Mouse (Mus musculus) megakaryocyte progenitor cell, adult 5-6 weeks (primary cell): ENCODE results near the gene Fam98a. TPM values are rescaled to one million over a fixed set of nuclear protein-coding genes. Genes with fewer than 3 reads are reported as not detected.

Source experiments
- ATAC-seq: replicated peaks from 2 replicates; pipeline ENCODE4 v1.8.0; 2016; ENCODE audit warnings: mild to moderate bottlenecking, moderate TSS enrichment, inconsistent platforms; ENCODE audit not compliant: poor library complexity
- total RNA-seq, 2 experiments: library from RNA; stranded (forward) in 1 of 2; stranded (reverse) in 1 of 2; fragments of 157-497, 149-512 nt in 1 of 2; fragments of 200-1000 nt in 1 of 2; gene quantifications; 2 replicates each; pipeline versions ENCODE4 v1.2.3 to v1.2.4; 2015 to 2017

The Fam98a gene
- total RNA-seq (2015) (28.5 and 30.0 TPM in 2 replicates), total RNA-seq (2017) (24.7 and 31.9 TPM in 2 replicates)

DNA sequence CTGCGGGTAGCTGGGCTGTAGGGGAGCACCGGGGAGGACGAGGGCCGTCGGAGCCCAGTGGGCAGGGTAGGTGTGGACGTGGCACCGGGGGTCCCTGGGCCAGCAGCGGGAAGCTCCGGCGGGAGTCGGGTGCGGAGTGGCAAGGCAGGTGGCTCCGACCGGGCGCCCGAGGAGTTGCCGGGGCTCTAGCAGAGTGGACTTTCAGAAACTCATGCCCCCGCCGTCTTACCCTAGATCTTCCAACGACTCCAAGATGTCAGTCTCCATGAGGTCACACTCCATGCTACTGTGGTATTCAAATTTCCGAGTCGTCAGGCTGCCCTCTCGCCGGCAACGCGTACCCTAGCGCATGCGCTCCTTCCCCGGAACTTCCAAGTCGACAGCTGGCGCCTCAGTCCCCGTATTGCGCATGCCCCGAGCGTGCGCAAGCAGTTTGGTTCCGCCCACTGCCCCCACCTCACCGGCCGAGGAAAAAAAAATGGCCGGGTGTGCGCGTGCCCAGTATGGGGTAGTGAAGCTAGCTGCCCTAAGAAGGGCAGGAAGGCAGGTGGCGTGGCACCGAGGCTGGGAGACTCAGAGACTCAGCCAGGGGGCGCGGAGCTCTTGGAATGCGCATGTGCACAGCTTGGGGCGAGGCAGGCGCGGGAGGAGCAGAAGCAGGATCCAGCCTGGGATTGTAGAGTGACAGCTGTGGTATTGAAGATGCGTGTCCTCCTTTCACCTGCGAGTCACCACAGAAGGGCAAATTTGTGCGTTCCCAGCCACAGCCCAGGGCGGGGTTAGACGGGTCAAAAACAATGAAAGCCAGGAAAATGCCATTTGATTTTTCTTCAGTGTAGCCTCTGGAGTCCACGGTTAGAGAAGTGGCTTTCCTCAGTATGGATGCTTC lies at the start of gene Fam98a:
Gene Fam98a (minus strand): TSS at position 435 of the 889 bp plus-strand sequence.
- peak; percentile 92 for ATAC-seq

DNA sequence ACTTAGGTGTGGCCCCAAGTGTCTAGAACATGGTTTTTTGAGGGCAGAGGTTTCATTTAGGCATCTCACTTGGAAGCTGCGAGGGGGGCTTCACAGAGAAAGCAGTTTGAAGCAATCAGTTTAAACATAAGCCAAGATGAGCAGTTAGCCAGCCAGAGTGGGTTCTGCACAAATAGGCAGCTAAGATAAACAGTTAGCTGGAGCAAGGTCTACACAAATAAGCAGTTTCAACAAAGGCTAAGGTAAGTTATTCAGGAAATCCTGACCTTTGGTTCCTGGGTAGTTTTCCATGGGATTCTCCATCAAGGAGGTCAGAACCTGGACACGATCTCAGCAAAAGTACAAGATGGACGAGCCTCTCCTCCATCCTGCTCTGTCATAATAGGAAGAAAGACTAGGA lies 46.9 kb upstream of the Fam98a start:
- ATAC-seq = no peak

DNA sequence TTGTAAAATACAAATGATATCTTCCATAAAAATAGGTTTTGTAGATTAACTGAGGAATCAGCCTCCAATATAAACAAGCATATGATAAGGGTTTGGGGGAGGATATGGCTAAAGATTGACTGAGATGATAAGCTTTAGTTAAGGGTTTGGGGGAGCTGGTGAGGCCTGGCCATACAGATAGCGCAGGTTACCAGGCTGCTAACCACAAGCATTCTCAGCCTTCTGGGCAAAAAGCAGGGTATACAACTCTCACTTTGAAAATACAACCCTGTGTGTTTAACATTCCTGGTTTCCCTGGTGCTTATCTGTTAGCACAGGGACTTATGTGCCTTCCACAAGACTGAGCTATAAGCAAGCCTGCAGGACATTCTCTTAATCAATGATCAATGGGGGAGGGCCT lies 31.0 kb upstream of the Fam98a start:
- no peak for ATAC-seq

DNA sequence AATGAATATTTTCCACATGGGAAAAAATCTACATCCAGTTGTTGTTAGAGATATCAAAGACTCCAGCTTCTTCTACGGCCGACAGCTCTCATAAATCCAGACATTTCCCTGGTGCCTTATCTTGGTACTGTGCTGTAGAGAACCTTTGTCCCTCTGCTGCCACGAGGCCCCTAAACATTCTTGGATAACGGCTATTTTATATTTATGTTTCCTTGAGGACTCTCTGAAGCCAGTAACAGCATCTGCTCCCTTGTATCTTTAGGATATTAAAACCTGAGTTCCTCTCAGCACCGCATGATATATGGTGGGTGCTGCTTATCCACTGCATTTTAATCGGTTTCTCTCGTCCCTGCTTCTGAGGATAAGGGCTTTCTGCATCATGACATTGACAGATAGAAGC lies 23.9 kb upstream of the Fam98a start:
- ATAC-seq = no peak

DNA sequence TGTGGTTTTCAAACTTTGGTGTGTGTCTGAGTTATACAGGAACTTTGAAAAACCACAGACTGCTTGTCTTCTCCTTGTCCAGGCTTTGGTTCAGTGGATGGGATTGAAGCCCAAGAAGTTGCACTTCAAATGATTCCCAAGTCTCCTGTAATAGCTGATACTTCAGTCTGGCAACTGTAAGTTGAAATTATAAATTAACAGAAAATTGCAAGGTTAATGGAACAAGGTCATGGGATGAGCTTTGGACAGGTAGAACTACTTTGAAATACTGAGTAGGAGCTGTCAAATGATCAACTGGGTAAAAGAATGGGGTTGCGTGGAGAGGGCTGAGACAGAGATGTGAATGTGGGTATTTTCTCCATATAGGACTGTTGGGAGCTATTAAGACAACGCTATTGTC lies 6.3 kb upstream of the Fam98a start:
- no peak for ATAC-seq

DNA sequence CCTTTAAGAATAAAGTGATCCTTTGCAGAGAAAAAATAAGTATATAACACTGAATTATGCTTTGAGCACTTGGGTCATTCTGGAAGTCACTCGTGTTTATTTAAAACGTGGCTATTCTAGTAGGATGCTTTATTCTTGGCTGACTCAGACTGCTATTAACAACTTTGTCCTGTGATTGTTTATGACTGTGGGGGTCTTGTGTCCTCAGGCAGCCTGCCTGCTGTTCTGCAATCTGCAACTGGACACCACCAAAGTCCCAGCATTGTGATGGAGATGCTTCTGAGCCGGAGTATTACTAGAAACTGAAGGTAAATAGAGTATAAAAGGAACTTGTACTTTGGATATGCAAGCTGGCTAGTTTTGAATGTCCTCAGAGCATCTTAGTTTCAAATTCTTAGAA lies 5.3 kb upstream of the Fam98a start:
- no peak for ATAC-seq

DNA sequence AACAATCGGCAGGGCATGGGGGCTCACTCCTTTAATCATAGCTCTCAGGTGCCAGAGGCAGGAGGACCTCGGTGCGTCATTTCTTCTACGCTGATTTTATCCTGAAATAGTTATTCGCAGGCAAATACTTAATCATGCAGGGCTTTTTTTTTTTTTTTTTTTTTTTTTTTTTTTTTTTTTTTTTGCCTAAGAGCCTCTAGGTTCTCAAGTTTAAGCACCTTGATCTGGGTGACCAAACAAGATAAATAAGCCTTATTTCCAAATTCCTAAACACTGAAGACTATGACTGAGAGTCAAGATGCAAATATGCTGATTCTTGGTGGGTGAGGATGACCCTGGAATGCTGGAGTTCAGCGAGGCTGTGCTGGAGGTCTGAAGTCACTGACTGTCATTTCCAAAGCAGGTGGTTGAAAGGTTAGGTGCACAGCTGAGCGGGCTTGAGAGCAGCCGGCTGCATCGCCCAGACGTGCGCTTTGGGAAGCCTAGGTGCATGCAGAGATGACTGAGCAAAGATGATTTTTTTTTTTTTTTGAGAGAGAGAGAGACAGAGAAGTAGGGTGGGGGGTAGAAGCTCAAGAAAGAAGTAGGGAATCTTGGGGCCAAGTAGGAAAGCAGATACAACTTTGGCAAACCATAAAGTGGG lies 854 bp downstream of the Fam98a start:
- peak; percentile 8; the same call in 1 of the 2 replicates for ATAC-seq

DNA sequence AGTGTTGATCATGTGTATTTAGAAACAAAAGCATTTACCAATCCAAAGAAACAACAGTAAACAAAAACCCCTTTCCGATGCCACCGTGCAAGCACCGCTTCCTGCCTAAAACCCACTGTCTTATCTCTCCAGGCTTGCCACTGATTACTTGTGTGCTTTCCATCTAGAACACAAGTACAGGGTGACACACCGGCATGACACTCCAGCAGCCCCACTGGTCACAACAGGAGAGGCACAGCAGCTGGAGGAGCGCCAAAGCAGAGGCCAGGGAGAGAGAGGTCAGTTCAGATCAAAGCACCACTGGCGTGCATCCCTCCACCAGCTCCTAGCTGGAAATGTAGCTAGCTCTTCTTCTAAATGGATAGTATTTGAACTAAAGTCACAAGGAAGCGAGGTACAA lies 7.5 kb downstream of the Fam98a start:
- ATAC-seq = peak; percentile 35; the same call in 1 of the 2 replicates

DNA sequence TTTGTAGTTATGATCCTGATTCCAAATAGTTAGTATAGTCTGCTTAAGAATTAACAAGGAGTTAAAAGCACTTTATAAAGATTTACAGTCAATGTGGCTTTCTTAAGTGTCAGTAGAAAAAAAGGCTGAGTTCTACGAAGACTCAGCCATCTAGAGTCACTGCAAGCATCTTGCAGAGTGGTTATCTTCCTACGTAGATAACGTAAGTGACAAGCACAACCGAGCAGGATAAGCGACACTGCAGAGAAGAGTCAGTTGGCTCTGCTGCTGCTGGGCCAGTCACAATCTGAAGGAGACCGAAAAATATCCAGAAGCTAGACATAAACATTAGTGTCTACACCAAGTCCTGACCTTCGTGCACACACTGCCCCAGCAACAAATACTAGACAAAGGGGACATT lies 8.3 kb downstream of the Fam98a start:
- ATAC-seq = peak; percentile 77

DNA sequence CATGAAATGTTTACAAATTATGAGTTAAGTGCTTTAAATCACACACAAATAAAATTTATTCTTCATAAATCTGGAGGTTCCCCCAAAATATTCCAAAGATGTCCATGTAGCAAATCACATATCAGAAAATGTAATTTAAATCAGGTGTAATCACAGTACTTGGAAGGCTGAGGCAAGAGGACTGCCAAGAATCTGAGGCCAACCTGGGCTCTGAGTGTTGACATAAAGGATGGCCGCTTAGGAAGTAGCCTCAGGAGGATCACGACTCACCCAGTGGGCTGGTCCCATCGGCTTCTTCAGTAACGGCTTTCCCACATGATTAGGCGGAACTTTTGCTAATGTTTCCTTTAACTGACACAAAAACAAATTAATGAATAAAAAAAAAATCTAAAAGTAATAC lies 11.9 kb downstream of the Fam98a start:
- ATAC-seq = no peak

DNA sequence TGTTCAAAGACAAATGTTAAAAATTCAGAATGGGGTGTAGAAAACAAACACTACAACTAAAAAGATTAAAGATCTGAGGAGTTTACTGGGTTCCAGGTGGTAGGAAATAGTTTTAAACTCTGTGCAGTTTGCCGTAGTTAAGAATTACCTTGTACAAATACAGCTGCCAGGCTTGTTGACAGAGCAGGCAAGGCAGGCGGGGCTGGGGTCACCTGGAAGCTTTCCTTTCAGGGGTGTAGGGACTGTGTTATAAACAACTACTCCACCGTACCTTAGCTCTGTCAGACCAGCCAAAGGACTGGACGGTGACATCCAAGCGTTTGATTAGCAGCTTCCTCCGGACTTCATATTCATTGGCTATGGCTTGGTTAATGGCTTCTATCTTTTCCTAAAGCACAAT lies 12.6 kb downstream of the Fam98a start:
- no peak for ATAC-seq

DNA sequence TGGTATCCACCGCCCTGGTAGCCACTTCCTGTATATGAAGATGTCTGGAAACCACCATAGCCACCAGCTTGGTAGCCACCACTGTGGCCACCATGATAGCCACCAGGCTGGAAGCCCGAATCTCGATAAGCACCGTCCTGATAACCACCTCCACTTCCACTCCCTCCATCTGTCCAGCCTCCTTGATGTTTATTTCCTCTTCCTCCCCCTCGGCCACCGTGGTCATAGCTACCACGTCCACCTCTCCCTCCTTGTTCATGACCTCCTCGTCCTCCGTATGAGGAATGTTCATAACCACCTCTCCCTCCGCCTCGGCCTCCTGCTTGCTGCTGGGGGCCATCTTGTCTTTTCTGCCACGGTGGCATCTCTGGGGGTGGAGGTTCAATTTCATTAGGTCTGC lies 13.3 kb downstream of the Fam98a start:
- ATAC-seq = no peak

DNA sequence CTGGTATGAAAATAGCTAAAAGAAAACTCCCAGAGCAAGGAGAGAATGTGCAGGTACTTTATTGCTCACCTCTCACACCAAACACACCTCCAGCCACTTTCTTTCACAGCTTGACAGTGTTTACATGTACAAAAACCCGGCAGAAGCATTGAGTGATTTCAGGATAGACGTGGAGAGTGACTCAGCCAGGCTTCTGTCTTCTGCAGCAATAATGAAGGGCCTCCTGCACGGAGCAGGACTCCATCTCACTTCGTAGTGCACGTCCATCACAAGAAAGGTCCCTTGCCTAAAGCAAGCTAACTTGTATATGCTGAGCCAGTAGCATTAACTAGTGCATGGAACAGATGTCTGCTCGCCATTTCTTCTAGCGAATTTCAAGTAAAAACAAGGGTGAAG lies 14.7 kb downstream of the Fam98a start:
- no peak for ATAC-seq

DNA sequence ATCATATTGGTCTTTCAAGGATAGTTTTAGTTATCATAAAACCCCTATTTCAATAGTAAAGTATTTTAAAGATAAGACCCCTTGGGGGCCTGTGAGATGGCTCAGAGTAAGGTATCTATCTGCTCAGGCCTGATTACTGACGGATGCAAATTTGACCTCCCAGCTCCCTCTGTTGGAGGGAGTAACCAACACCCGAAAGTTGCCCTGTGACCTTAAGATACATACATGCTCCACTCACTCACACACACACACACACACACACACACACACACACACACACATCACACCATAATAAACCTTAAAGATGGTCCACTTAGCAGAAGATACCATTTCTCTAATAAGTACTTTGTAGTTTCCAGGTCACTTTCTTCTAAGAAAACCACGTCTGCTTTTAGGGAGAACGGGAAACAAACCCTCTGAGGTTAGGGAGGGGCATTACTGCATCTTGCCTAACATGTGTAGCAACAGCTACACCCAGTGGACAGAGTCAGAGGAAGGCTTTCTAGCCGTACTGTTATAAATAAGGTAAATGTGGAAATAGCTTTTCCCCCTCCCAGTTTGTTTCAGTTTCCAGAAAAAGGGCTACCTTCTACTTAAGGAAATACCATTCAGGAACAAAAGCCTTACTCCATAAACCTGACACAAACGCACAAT lies 15.2 kb downstream of the Fam98a start:
- peak; percentile 97 for ATAC-seq

DNA sequence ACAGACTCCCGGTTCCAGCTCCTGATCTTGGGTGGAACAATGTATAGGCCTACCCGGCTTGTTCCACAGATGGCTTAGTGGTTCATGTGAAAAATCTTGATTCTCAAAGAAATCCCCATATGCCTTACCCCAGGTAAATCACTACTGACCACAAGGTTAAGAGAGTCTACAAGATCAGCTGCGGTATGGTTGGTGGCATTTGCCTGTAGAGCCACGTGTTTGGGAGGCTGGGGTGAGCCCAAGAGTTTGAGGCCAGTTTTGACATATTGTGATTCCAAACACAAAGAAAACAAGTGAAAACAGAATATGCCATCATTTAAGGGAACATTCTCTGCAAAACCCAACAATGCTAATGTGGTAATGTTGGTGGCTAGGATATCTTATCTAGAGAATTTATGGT lies 16.1 kb downstream of the Fam98a start:
- ATAC-seq = no peak

DNA sequence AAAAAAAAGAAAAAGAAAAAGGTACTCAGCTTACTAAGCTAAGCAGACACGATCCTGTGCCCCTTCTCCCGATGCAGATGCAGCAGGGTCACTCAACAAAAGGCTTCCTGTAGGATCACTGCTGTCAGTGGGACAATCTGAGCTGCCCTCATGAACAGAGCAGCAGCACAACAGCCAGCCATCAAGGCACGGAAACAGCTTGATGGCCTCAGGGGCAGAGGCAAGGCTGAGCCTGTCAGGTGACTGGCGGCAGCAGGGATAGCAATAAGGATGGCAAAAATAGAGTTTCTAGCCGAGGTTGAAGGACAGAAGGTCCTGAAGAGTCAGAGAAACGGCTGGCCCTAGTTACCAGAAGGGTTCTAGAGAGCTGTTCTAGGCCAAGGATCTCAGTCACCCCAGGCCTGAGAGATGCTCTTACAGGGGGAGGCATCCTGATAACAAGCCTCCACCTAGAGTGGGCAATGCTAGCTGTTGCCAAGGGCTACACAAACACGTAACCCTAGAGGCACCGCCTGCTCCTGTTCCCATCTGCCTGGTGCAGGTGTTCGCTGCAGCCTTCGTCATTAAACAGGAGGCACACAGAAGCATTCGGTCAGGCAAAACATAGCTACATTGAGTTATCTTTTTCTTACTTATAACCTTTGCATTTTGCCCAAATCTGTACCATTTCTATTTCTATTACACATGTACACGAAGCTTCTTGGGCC lies 17.3 kb downstream of the Fam98a start:
- no peak for ATAC-seq

DNA sequence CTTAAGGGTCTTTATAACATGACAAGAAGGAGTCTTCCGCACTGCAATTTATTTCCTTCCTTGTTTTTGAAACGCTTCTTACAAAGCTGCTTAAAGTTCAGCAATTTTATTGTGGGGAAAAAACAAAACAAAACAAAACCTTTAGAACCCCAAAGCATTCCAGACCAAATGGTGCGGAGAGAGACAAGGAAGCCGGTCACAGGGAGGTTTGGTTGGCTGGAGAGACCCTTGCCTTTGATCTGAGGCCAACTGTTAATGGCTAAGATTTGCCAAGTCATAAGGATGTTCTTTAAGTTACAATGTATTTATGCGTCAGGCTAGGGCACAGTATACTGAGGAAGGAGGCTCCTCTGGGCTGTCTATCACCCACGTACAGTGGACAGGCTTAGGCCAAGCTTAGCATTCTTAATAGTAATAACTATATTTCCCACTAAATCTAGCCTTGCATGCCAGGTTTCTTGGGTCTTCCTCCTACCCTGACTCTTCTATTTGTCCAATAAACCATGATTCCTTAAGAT lies 19.2 kb downstream of the Fam98a start:
- no peak for ATAC-seq

DNA sequence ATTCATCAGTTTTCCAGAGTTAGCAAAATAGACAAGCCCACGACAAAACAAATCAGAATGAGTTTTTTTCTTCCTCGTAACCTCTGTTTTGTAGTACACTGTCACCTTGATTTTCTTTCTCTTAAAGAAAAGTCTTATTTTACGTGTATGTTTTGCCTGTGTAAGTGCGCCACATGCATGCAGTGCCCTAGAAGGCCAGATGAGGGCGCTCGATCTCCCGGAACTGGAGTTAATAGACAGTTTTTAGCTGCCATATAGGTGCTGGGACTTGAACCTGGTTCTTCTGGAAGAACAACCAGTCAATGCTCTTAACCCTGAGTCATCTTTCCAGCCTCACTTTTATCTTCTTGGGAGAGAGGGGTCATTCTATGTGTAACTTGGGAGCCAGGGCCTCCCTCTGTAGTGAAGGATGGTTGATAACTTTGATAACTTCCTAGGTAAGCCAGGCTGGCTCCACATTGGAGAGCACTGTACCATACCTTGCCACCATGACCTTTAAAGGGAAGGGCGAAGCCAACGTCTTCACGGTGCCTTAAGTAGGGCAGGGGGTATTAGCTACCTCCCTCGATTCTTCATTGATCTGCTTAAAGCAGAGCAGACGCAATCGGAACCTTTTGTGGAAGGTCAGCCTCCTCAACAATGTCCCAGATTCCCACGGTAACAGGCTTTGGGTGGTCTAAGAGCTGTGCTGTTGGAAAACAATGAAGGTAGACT lies 22.4 kb downstream of the Fam98a start:
- ATAC-seq = no peak

DNA sequence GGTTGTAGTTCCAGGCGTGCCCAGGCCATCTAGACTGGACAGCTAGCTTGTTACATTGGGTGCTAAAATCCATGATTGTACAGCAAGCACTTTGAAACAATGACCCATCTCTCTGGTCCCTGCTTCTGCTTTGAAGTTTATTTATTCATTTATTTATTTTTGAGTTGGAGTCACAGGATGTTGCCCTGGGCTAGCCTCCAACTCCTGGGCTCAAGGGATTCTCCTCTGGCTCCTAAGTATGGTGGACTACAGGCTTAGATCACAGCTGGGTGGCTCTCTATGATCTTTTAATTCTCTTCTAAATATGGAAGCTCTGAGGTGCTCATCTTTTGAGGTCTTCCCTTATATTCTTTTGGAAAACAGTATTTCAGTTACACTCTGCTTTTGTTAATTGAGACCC lies 25.3 kb downstream of the Fam98a start:
- ATAC-seq = no peak

DNA sequence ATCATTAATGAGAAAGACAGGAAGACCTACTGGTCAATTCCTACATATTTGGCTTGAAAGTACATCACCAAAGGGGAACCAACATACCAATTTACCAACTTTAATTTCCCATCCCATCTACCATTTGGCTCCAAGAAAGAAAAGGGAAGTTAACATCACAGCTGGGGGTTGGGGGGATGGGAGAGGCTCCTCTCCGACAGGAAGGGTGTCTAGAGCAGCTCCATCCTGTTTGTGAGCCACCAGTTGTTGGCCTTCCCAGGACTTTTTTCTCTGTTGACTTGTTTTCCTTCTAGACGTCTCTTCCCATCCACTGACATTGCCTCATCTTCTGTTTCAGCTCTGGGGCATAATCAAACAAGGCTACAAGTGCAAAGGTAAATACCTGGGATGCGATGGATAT lies 27.9 kb downstream of the Fam98a start:
- ATAC-seq = peak; percentile 92
